Mouse (Mus musculus): ENCODE data around the gene Gdpd5. TPM values are rescaled to one million over a fixed set of nuclear protein-coding genes. Genes with fewer than 3 reads are reported as not detected.

Gene Gdpd5
- polyA plus RNA-seq, 1 experiment from 2014 or later: 2.6 TPM

GRCm38 (mm10) chr7:99450703-99451102 lies 69.5 kb downstream of the Gdpd5 start:
- WGBS (ENCODE audit: insufficient replicate concordance): 4% methylated on average over 3 of the region's 3 CpGs
- Histone ChIP-seq H3K36me3 (no peaks in the 10 kb centered on the region), H3K4me1 (peaks cover 5% of the 10 kb centered on the region; the same call in 1 of the 2 replicates), H3K4me3 (no peak overlapping the region), H3K9me3 (replicated peaks) (no peaks in the 10 kb centered on the region), H3K27ac (no peak overlapping the region), H3K9ac (no peak overlapping the region), H3K4me2 (no peak overlapping the region), H3K27me3 (replicated peaks) (peaks cover 9% of the 10 kb centered on the region)
- no peak for ATAC-seq

- peaks cover 5% of the 10 kb centered on the region; the same call in 1 of the 2 replicates for H3K4me1 ChIP-seq
- 65% methylated on average over 7 of the region's 7 CpGs for WGBS (ENCODE audit: insufficient replicate concordance)
- no peak overlapping the region for H3K27ac ChIP-seq
- no peaks in the 10 kb centered on the region for H3K36me3 ChIP-seq
- H3K9me3 ChIP-seq (replicated peaks): no peaks in the 10 kb centered on the region
- ATAC-seq: no peak
- peaks cover 22% of the 10 kb centered on the region for H3K27me3 ChIP-seq (replicated peaks)
- no peak overlapping the region for H3K9ac ChIP-seq
- no peak overlapping the region for H3K4me2 ChIP-seq
- H3K4me3 ChIP-seq: no peak overlapping the region
These were observed 71.6 kb downstream of the Gdpd5 start for GRCm38 (mm10) chr7:99452859-99453258.

- H3K9ac ChIP-seq: no peak overlapping the region
- no peak overlapping the region for H3K4me2 ChIP-seq
- no peaks in the 10 kb centered on the region for H3K36me3 ChIP-seq
- H3K4me3 ChIP-seq: no peak overlapping the region
- WGBS (ENCODE audit: insufficient replicate concordance): 48% methylated on average over 4 of the region's 4 CpGs
- H3K27me3 ChIP-seq (replicated peaks): peaks cover 17% of the 10 kb centered on the region; the same call in 1 of the 2 replicates
- no peak overlapping the region for H3K27ac ChIP-seq
- H3K9me3 ChIP-seq (replicated peaks): no peaks in the 10 kb centered on the region
- peaks cover 5% of the 10 kb centered on the region; the same call in 1 of the 2 replicates for H3K4me1 ChIP-seq
- ATAC-seq: no peak
These were observed 72.8 kb downstream of the Gdpd5 start for GRCm38 (mm10) chr7:99454044-99454443.

DNA sequence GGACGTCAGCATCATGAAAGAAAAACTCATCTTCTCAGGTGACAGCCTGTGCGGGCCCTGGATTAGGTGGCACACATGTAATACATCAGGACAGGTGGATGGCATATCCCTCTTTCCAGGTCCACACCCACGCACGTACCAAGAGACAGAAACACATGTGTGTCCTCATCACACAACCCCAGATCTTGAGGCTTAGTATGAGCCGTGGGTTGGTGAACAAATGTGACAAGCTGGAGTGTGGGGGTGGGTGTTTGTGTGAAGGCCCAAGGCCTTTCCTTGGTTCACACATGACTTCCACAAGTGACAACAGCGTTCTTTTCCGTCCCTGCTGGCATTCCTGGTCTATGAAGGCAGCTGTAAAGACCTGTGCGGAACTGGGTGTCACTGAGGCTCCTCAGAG lies 77.6 kb downstream of the Gdpd5 start:
- Histone ChIP-seq H3K9ac (no peak overlapping the region), H3K27ac (no peak overlapping the region), H3K36me3 (no peaks in the 10 kb centered on the region), H3K4me3 (no peak overlapping the region), H3K27me3 (replicated peaks) (peaks cover 14% of the 10 kb centered on the region; the same call in 1 of the 2 replicates), H3K4me1 (no peaks in the 10 kb centered on the region), H3K4me2 (no peak overlapping the region), H3K9me3 (replicated peaks) (no peaks in the 10 kb centered on the region)
- no peak for ATAC-seq
- WGBS (ENCODE audit: insufficient replicate concordance): 81% methylated on average over 8 of the region's 8 CpGs

- WGBS (ENCODE audit: insufficient replicate concordance): 74% methylated on average over 15 of the region's 15 CpGs
- Histone ChIP-seq H3K27ac (no peak overlapping the region), H3K9me3 (replicated peaks) (no peaks in the 10 kb centered on the region), H3K4me2 (no peak overlapping the region), H3K4me1 (no peaks in the 10 kb centered on the region), H3K27me3 (replicated peaks) (peaks cover 19% of the 10 kb centered on the region), H3K4me3 (no peak overlapping the region), H3K9ac (no peak overlapping the region), H3K36me3 (no peaks in the 10 kb centered on the region)
- no peak for ATAC-seq
These were observed 78.9 kb downstream of the Gdpd5 start for GRCm38 (mm10) chr7:99459888-99460652.

GRCm38 (mm10) chr7:99463120-99463519 lies 81.9 kb downstream of the Gdpd5 start:
- Histone ChIP-seq H3K4me1 (peaks cover 10% of the 10 kb centered on the region), H3K4me3 (no peak overlapping the region), H3K9me3 (replicated peaks) (no peaks in the 10 kb centered on the region), H3K27ac (no peak overlapping the region), H3K4me2 (no peak overlapping the region), H3K27me3 (replicated peaks) (peaks cover 36% of the 10 kb centered on the region), H3K36me3 (no peaks in the 10 kb centered on the region), H3K9ac (no peak overlapping the region)
- ATAC-seq: no peak
- 55% methylated on average over 2 of the region's 2 CpGs for WGBS (ENCODE audit: insufficient replicate concordance)

- no peak within 1 kb of the TSS for H3K9ac ChIP-seq
- peaks cover 63% of the 10 kb centered on the region for H3K27me3 ChIP-seq (replicated peaks)
- H3K9me3 ChIP-seq (replicated peaks): no peaks in the 10 kb centered on the region
- no peaks in the 10 kb centered on the region for H3K36me3 ChIP-seq
- no peak within 1 kb of the TSS for H3K4me2 ChIP-seq
- H3K4me3 ChIP-seq: no peak within 1 kb of the TSS
- no peak for ATAC-seq
- H3K27ac ChIP-seq: no peak within 1 kb of the TSS
- H3K4me1 ChIP-seq: peaks cover 31% of the 10 kb centered on the region
- WGBS (ENCODE audit: insufficient replicate concordance): 37% methylated on average over 8 of the region's 8 CpGs
These were observed 84.6 kb downstream of the Gdpd5 start, which contains the start of gene Klhl35 for GRCm38 (mm10) chr7:99465811-99466210. Gene Klhl35, plus strand, starts transcription at chr7:99466004.

- peak; percentile 14; the same call in 1 of the 2 replicates for ATAC-seq
- peaks cover 15% of the 10 kb centered on the region for H3K36me3 ChIP-seq
- H3K4me2 ChIP-seq: peak overlapping the region; percentile 83
- WGBS (ENCODE audit: insufficient replicate concordance): 7% methylated on average over 9 of the region's 11 CpGs
- peak overlapping the region; percentile 76 for H3K27ac ChIP-seq
- H3K27me3 ChIP-seq (replicated peaks): peaks cover 70% of the 10 kb centered on the region
- peaks cover 31% of the 10 kb centered on the region for H3K4me1 ChIP-seq
- no peaks in the 10 kb centered on the region for H3K9me3 ChIP-seq (replicated peaks)
- H3K4me3 ChIP-seq: peak overlapping the region; percentile 59
- H3K9ac ChIP-seq: peak overlapping the region; percentile 65
These were observed 86.7 kb downstream of the Gdpd5 start for GRCm38 (mm10) chr7:99467916-99468282.

DNA sequence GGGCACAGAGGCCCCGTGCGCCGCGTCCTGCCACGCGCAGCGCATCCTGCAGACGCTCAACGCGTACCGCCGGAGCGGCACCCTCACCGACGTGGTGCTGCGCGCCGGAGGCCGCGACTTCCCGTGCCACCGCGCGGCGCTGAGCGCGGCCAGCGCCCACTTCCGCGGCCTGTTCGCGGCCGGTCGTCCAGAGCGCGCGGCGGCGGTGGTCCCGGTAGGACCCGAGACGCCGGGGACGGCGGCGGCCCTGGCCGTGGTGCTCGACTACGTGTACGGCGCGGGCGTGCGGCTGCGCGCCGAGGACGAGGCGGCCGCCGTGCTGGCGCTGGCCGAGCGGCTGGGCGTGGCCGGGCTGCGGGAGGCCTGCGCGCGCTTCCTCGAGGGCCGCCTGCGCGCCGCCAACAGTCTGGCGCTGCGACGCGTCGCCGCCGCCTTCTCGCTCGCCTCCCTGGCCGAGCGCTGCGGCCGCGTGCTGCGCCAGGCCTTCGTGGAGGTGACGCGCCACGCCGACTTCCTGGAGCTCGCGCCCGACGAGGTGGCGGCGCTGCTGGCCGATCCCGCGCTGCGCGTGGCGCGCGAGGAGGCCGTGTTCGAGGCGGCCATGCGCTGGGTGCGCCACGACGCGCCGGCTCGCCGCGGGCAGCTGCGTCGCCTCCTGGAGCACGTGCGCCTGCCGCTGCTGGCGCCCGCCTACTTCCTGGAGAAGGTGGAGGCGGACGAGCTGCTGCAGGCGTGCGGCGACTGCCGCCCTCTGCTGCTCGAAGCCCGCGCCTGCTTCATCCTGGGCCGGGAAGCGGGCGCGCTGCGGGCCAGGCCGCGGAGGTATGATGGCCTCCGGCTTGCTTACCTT lies 87.3 kb downstream of the Gdpd5 start:
- H3K4me1 ChIP-seq: peaks cover 32% of the 10 kb centered on the region
- H3K4me3 ChIP-seq: peak overlapping the region; percentile 59
- peaks cover 21% of the 10 kb centered on the region for H3K36me3 ChIP-seq
- H3K4me2 ChIP-seq: peak overlapping the region; percentile 83
- ATAC-seq: peak; percentile 46
- H3K9me3 ChIP-seq (replicated peaks): no peaks in the 10 kb centered on the region
- 2% methylated on average over 134 of the region's 145 CpGs for WGBS (ENCODE audit: insufficient replicate concordance)
- peaks cover 70% of the 10 kb centered on the region for H3K27me3 ChIP-seq (replicated peaks)
- peak overlapping the region; percentile 76 for H3K27ac ChIP-seq
- H3K9ac ChIP-seq: peak overlapping the region; percentile 65

GRCm38 (mm10) chr7:99469680-99470405 lies 88.6 kb downstream of the Gdpd5 start:
- WGBS (ENCODE audit: insufficient replicate concordance): 59% methylated on average over 17 of the region's 17 CpGs
- peaks cover 34% of the 10 kb centered on the region for H3K36me3 ChIP-seq
- H3K9me3 ChIP-seq (replicated peaks): no peaks in the 10 kb centered on the region
- no peak overlapping the region for H3K27ac ChIP-seq
- H3K27me3 ChIP-seq (replicated peaks): peaks cover 67% of the 10 kb centered on the region
- H3K4me3 ChIP-seq: no peak overlapping the region
- ATAC-seq: no peak
- no peak overlapping the region for H3K9ac ChIP-seq
- no peak overlapping the region for H3K4me2 ChIP-seq
- H3K4me1 ChIP-seq: peaks cover 45% of the 10 kb centered on the region

GRCm38 (mm10) chr7:99471578-99471977 lies 90.4 kb downstream of the Gdpd5 start:
- H3K4me2 ChIP-seq: no peak overlapping the region
- H3K4me1 ChIP-seq: peaks cover 62% of the 10 kb centered on the region
- 64% methylated on average over 18 of the region's 18 CpGs for WGBS (ENCODE audit: insufficient replicate concordance)
- H3K27ac ChIP-seq: no peak overlapping the region
- no peak overlapping the region for H3K4me3 ChIP-seq
- H3K27me3 ChIP-seq (replicated peaks): peaks cover 50% of the 10 kb centered on the region
- H3K36me3 ChIP-seq: peaks cover 49% of the 10 kb centered on the region
- ATAC-seq: no peak
- H3K9ac ChIP-seq: no peak overlapping the region
- H3K9me3 ChIP-seq (replicated peaks): no peaks in the 10 kb centered on the region
